Mouse (Mus musculus): ENCODE measurements around the gene Slc7a6.

DNA sequence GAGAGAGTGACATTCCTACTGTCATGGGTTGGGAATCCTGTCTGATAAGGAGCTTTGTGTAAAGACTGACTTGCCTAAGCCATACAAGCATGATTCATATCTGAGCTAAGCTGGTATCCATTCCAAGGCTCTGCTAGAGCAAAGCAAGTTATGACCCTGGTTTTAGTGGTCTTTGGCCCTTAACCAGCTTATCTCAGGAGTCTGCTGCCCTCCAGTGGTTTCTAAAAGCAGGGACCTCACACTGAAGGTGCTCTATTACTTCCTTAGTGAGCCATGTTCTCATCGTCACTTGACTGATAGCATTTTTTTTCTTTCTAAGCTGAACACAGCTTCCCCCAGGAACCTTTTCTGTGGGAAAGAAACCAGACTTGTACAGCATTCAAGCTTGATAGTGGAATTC is 30.1 kb downstream of the Slc7a6 start:
- no peak for TF ChIP-seq POLR2A (IDR thresholded peaks at IDR 0.05; ENCODE audit: borderline replicate concordance, control insufficient read depth, low read depth, low read length)
- peak; percentile 26; the same call in 1 of the 2 replicates for TF ChIP-seq CTCF (IDR thresholded peaks at IDR 0.05; ENCODE audit: control insufficient read depth, insufficient read depth, low read length)
